Mouse (Mus musculus): ENCODE measurements at regions not wholly inside any gene's neighbourhood (a gene's known extent, or its start where the extent isn't known, plus 50 kb on each side); places are given as distances from the start of the nearest gene placed in this dataset.
A peak's percentile ranks its signal among the peaks of the same experiment; 100 is the strongest.

GRCm38 (mm10) chr3:35088241-35089080 lies 438.3 kb downstream of the Sox2 start:
- H3K27ac ChIP-seq: peak overlapping the region; percentile 66; the same call in 1 of the 2 replicates
- H3K4me3 ChIP-seq: no peak overlapping the region
- no peak overlapping the region for H3K9ac ChIP-seq
- no peaks in the 10 kb centered on the region for H3K36me3 ChIP-seq
- H3K4me1 ChIP-seq: peaks cover 54% of the 10 kb centered on the region
- no peaks in the 10 kb centered on the region for H3K9me3 ChIP-seq
- ATAC-seq (ENCODE audit: low FRiP score, low read depth): peak; percentile 89
- H3K27me3 ChIP-seq (replicated peaks): no peaks in the 10 kb centered on the region
- 15% methylated on average over 19 of the region's 19 CpGs for WGBS
- peak overlapping the region; percentile 14; the same call in 1 of the 2 replicates for H3K4me2 ChIP-seq (replicated peaks)

- Histone ChIP-seq H3K4me2 (replicated peaks) (no peak overlapping the region), H3K9me3 (no peaks in the 10 kb centered on the region), H3K4me3 (no peak overlapping the region), H3K36me3 (no peaks in the 10 kb centered on the region), H3K4me1 (peaks cover 38% of the 10 kb centered on the region), H3K27me3 (replicated peaks) (no peaks in the 10 kb centered on the region), H3K9ac (no peak overlapping the region), H3K27ac (no peak overlapping the region)
- WGBS: 33% methylated on average over 5 of the region's 5 CpGs
- no peak for ATAC-seq (ENCODE audit: low FRiP score, low read depth)
Measured at GRCm38 (mm10) chr3:35090496-35091133, 440.4 kb downstream of the Sox2 start.

GRCm38 (mm10) chr3:35093001-35093400 lies 442.8 kb downstream of the Sox2 start:
- Histone ChIP-seq H3K4me2 (replicated peaks) (no peak overlapping the region), H3K4me1 (peaks cover 28% of the 10 kb centered on the region), H3K27ac (no peak overlapping the region), H3K27me3 (replicated peaks) (no peaks in the 10 kb centered on the region), H3K9me3 (no peaks in the 10 kb centered on the region), H3K36me3 (no peaks in the 10 kb centered on the region), H3K4me3 (no peak overlapping the region), H3K9ac (no peak overlapping the region)
- 90% methylated on average over 9 of the region's 9 CpGs for WGBS
- ATAC-seq (ENCODE audit: low FRiP score, low read depth): no peak

- Histone ChIP-seq H3K4me1 (peaks cover 9% of the 10 kb centered on the region), H3K9ac (no peak overlapping the region), H3K36me3 (no peaks in the 10 kb centered on the region), H3K4me3 (no peak overlapping the region), H3K27ac (no peak overlapping the region), H3K9me3 (no peaks in the 10 kb centered on the region), H3K4me2 (replicated peaks) (no peak overlapping the region), H3K27me3 (replicated peaks) (no peaks in the 10 kb centered on the region)
- no peak for ATAC-seq (ENCODE audit: low FRiP score, low read depth)
- 95% methylated on average over 8 of the region's 8 CpGs for WGBS
Measured at GRCm38 (mm10) chr3:35095221-35095620, 445.0 kb downstream of the Sox2 start.

- Histone ChIP-seq H3K27me3 (replicated peaks) (no peaks in the 10 kb centered on the region), H3K4me2 (replicated peaks) (no peak overlapping the region), H3K9ac (no peak overlapping the region), H3K9me3 (no peaks in the 10 kb centered on the region), H3K4me3 (no peak overlapping the region), H3K27ac (no peak overlapping the region), H3K4me1 (0 out of 2 replicates have a peak, but pooled peaks cover 2% of the 10 kb centered on the region), H3K36me3 (no peaks in the 10 kb centered on the region)
- no peak for ATAC-seq (ENCODE audit: low FRiP score, low read depth)
- WGBS: 78% methylated on average over 5 of the region's 5 CpGs
Measured at GRCm38 (mm10) chr3:35096381-35096780, 446.2 kb downstream of the Sox2 start.

GRCm38 (mm10) chr3:35097766-35098165 lies 447.6 kb downstream of the Sox2 start:
- H3K4me1 ChIP-seq: peaks cover 14% of the 10 kb centered on the region
- H3K4me3 ChIP-seq: no peak overlapping the region
- 84% methylated on average over 6 of the region's 6 CpGs for WGBS

GRCm38 (mm10) chr3:35099226-35099625 lies 449.0 kb downstream of the Sox2 start:
- Histone ChIP-seq H3K9me3 (no peaks in the 10 kb centered on the region), H3K27ac (no peak overlapping the region), H3K36me3 (no peaks in the 10 kb centered on the region), H3K4me3 (no peak overlapping the region), H3K4me2 (replicated peaks) (no peak overlapping the region), H3K27me3 (replicated peaks) (no peaks in the 10 kb centered on the region), H3K4me1 (peaks cover 24% of the 10 kb centered on the region), H3K9ac (no peak overlapping the region)
- ATAC-seq (ENCODE audit: low FRiP score, low read depth): no peak
- WGBS: 68% methylated on average over 3 of the region's 3 CpGs

More at GRCm38 (mm10) chr3:35097766-35098165, 447.6 kb downstream of the Sox2 start:
- H3K4me2 ChIP-seq (replicated peaks): no peak overlapping the region
- H3K27me3 ChIP-seq (replicated peaks): no peaks in the 10 kb centered on the region
- ATAC-seq (ENCODE audit: low FRiP score, low read depth): no peak
- H3K9ac ChIP-seq: no peak overlapping the region
- no peak overlapping the region for H3K27ac ChIP-seq
- no peaks in the 10 kb centered on the region for H3K9me3 ChIP-seq
- H3K36me3 ChIP-seq: no peaks in the 10 kb centered on the region

- ATAC-seq (ENCODE audit: low FRiP score, low read depth): no peak
Measured at GRCm38 (mm10) chr3:35099876-35100420, 449.7 kb downstream of the Sox2 start.

GRCm38 (mm10) chr3:35101286-35101685 lies 451.1 kb downstream of the Sox2 start:
- Histone ChIP-seq H3K9ac (no peak overlapping the region), H3K4me1 (peaks cover 40% of the 10 kb centered on the region), H3K4me2 (replicated peaks) (no peak overlapping the region), H3K9me3 (no peaks in the 10 kb centered on the region), H3K27me3 (replicated peaks) (no peaks in the 10 kb centered on the region), H3K4me3 (no peak overlapping the region), H3K36me3 (no peaks in the 10 kb centered on the region), H3K27ac (no peak overlapping the region)
- no peak for ATAC-seq (ENCODE audit: low FRiP score, low read depth)
- WGBS: 74% methylated on average over 8 of the region's 8 CpGs

More at GRCm38 (mm10) chr3:35099876-35100420, 449.7 kb downstream of the Sox2 start:
- Histone ChIP-seq H3K9ac (no peak overlapping the region), H3K4me2 (replicated peaks) (no peak overlapping the region), H3K4me3 (no peak overlapping the region), H3K27ac (no peak overlapping the region), H3K36me3 (no peaks in the 10 kb centered on the region), H3K27me3 (replicated peaks) (no peaks in the 10 kb centered on the region), H3K4me1 (peaks cover 28% of the 10 kb centered on the region), H3K9me3 (no peaks in the 10 kb centered on the region)
- 63% methylated on average over 10 of the region's 10 CpGs for WGBS

GRCm38 (mm10) chr3:35101951-35102350 lies 451.7 kb downstream of the Sox2 start:
- Histone ChIP-seq H3K9me3 (no peaks in the 10 kb centered on the region), H3K9ac (no peak overlapping the region), H3K4me3 (no peak overlapping the region), H3K4me1 (peaks cover 40% of the 10 kb centered on the region), H3K36me3 (no peaks in the 10 kb centered on the region), H3K4me2 (replicated peaks) (no peak overlapping the region), H3K27ac (no peak overlapping the region), H3K27me3 (replicated peaks) (no peaks in the 10 kb centered on the region)
- ATAC-seq (ENCODE audit: low FRiP score, low read depth): no peak
- WGBS: 27% methylated on average over 5 of the region's 5 CpGs

GRCm38 (mm10) chr3:35102715-35103591 lies 452.7 kb downstream of the Sox2 start:
- no peak overlapping the region for H3K27ac ChIP-seq
- ATAC-seq (ENCODE audit: low FRiP score, low read depth): 0 out of 2 replicates have a peak, but pooled peaks have one; percentile 26
- H3K27me3 ChIP-seq (replicated peaks): no peaks in the 10 kb centered on the region
- H3K4me3 ChIP-seq: no peak overlapping the region
- no peaks in the 10 kb centered on the region for H3K36me3 ChIP-seq
- H3K4me2 ChIP-seq (replicated peaks): no peak overlapping the region
- 28% methylated on average over 13 of the region's 13 CpGs for WGBS
- no peak overlapping the region for H3K9ac ChIP-seq
- no peaks in the 10 kb centered on the region for H3K9me3 ChIP-seq
- H3K4me1 ChIP-seq: peaks cover 40% of the 10 kb centered on the region
